Mouse (Mus musculus): ENCODE measurements around the gene Fdxr.

- TF ChIP-seq CTCF (IDR thresholded peaks at IDR 0.05; ENCODE audit: control insufficient read depth, insufficient read depth, insufficient replicate concordance, low read depth, low read length) (no peak), POLR2A (IDR thresholded peaks at IDR 0.05; ENCODE audit: control insufficient read depth, low read depth, low read length) (no peak)
These were observed 896 bp downstream of the Fdxr start for GRCm38 (mm10) chr11:115275954-115276353.

All from testis, adult 2 months (tissue).